Mouse (Mus musculus): ENCODE measurements at regions not wholly inside any gene's neighbourhood (a gene's known extent, or its start where the extent isn't known, plus 50 kb on each side); places are given as distances from the start of the nearest gene placed in this dataset.
A peak's percentile ranks its signal among the peaks of the same experiment; 100 is the strongest.

DNA sequence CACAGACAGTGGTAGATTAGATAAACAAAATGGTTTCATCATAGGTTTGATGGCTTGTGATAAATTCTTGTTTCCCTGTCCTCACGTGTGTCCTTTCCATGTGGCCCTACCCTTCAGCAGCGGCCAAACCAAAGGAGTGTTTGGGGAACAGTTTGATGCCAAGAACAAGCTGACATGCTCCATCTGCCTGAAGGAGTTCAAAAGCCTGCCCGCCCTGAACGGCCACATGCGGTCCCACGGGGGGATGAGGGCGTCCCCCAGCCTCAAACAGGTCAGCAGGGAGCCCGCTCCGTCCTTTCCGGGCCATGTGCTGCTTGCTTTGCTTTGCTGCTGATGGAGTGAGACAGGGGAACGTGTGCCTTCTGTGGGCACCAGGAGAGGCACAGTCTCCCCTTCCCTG is 51.0 kb upstream of the Mrps10 start:
- no peak for DNase-seq (ENCODE audit: low spot score in 2 of 2)

- DNase-seq (ENCODE audit: low spot score in 2 of 2), result no peak
Measured at GRCm38 (mm10) chr17:47313162-47313561, 55.5 kb upstream of the Mrps10 start.

GRCm38 (mm10) chr17:47311272-47311671 is 57.4 kb upstream of the Mrps10 start:
- peak in 1 of 2 experiments; percentile 15 for DNase-seq (ENCODE audit: low spot score in 2 of 2)

GRCm38 (mm10) chr17:47306027-47306761 is 62.5 kb upstream of the Mrps10 start:
- no peak for DNase-seq (ENCODE audit: low spot score in 2 of 2)

- peak; percentile 22 to 28 for DNase-seq (ENCODE audit: low spot score in 2 of 2)
Measured at GRCm38 (mm10) chr17:47304463-47305199, 64.1 kb upstream of the Mrps10 start.

- no peak for DNase-seq (ENCODE audit: low spot score in 2 of 2)
Measured at GRCm38 (mm10) chr17:47303600-47303999, 65.1 kb upstream of the Mrps10 start.

- no peak for DNase-seq (ENCODE audit: low spot score in 2 of 2)
Measured at GRCm38 (mm10) chr17:47298396-47298919, 70.2 kb upstream of the Mrps10 start.

DNA sequence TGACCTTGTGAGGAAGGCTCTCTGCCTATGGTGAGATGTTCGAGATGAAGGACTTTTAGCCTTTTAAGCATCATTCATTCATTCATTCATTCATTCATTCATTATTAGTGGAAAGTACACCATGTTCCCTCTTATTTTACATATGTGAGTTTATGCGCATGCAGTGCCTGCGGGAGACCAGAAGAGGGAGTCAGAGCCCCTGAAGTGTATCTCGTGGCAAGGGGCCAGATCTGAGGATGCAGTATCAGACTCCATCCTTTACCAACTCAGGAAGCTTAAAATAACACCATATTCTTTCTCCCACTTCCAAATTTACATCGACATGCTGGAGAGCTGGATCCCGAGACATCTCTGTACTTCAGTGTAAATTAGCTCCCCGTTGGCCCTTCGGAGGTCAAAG is 70.7 kb upstream of the Mrps10 start:
- DNase-seq (ENCODE audit: low spot score in 2 of 2), result no peak

GRCm38 (mm10) chr17:47296709-47297450 is 71.8 kb upstream of the Mrps10 start:
- no peak for DNase-seq (ENCODE audit: low spot score in 2 of 2)

DNA sequence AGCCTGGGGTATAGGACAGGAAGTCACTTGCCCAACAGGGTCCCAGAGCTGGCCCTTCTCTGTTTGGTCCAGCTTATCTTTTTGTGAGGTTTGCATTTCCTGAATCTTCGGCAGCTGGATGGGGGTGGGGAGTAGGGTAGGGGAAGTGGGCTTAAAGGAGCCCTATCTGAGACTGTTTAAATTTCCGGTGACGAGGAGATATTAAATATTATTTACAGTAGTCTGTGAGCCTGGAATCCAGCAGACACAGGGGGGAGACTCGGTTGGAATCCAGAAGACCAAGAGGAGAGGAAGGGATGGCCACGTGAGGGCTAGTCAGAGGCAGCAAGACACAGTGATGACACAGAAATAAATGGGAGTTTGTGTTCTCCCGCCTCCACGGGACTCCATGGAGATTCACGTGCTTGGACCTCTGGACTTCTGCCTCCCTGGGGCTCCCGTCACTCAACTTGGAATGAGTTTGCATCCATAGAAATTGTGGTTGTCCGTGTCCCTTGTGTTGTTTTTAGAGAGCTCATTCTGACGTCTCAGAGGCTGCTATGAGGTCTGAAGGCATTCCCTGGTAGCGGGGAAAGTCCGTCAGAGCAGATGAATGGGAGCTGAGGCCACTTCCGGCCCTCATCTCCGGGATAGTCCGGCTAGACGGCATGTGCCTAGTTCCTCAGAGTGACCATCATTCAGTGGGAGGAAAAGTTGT is 73.2 kb upstream of the Mrps10 start:
- DNase-seq (ENCODE audit: low spot score in 2 of 2), result peak; percentile 62 to 72

- peak; percentile 84 to 86 for DNase-seq (ENCODE audit: low spot score in 2 of 2)
Measured at GRCm38 (mm10) chr17:47294091-47294534, 74.6 kb upstream of the Mrps10 start.

GRCm38 (mm10) chr17:47293178-47293577 is 75.5 kb upstream of the Mrps10 start:
- DNase-seq (ENCODE audit: low spot score in 2 of 2), result no peak

DNA sequence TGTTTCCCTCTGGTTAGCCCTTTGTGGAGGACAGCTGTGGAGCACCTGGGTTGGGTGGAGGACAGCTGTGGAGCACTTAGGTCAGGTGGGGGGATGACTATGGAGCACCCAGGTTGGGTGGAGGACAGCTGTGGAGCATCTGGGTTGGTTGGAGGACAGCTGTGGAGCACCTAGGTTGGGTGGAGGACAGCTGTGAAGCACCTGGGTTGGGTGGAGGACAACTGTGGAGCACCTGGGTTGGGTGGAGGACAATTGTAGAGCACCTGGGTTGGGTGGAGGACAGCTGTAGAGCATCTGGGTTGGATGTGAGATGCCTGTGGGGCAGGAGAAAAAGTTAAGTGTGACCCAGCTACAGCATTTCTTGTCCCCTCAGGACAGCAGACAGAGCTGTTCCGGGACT is 77.1 kb upstream of the Mrps10 start:
- no peak for DNase-seq (ENCODE audit: low spot score in 2 of 2)

GRCm38 (mm10) chr17:47285616-47286015 is 83.1 kb upstream of the Mrps10 start:
- DNase-seq (ENCODE audit: low spot score in 2 of 2), result no peak

DNA sequence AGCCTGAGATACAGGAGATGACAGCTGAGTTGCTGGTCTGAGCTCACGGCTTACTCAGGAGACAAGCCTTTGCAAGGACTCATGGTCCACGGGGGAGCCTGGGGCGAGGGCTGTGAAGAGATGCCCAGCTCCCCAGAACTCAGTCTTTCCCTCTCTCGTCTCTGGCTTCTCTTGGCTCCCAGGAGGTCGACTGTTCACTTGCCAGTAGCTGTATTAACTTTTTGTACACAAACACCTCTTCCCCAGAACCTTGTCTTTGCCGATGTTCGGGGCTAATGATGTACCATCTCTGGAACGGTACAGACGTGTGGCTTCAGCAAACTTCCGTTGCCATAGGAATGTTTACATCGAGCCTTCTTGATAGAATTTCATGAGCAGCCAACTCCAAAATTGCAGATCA is 84.5 kb upstream of the Mrps10 start:
- DNase-seq (ENCODE audit: low spot score in 2 of 2), result no peak

DNA sequence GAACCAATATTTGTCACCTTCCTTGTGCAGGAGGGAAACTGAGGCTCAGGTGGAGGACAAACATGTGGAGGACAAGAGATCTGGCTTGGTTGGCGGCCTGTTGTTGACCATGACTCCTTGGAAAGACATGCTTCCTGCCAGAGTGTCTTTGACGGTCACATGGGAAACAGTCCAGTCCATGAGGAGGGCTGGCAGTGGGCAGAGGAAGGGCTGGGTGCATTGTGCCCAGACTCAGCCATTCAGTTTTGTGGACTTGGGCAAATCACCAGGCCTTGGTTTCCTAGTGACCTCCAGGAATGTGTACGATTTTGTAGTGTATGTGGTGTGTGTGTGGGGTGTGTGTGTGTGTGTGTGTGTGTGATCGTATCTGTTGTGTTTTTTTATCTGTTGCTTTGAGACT is 85.5 kb upstream of the Mrps10 start:
- DNase-seq (ENCODE audit: low spot score in 2 of 2), result no peak

DNA sequence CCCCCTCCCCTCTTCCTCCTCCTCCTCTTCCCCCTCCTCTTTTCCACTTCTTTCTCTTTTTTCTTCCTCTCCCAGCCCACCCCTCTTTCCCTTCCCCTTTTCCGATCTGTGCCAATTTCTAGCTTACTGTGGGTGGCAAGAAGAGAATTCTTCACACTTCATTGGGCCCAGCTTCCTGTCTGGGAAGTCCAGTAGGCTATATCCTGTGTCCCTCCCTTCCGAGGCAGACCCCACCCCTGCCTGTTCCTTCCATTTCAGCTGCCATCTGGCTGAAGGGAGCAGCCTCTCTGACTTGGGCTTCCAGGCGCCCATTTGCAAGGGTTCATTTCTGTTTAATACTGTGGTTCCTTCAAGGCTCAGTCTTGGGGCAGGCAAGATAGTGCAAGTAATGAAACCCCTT is 86.2 kb upstream of the Mrps10 start:
- no peak for DNase-seq (ENCODE audit: low spot score in 2 of 2)

DNA sequence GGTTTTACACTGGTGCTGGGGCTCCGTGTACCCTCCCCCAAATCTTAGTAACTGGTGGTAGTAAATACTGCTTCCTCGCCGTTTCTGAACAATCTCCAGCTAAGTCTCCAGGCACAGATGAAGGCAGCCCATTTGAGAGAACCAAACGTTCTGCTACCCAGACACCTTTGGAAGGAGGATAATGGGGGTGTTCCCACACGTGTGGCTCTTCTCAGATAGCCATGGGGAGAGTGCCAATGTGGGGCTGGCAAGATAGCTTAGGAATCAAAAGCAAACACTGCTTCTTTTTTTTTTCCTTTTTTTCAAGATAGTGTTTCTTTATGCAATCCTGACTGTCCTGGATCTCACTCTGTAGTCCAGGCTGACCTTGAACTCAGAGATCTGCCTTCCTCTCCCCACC is 90.8 kb upstream of the Mrps10 start:
- DNase-seq (ENCODE audit: low spot score in 2 of 2), result no peak

DNA sequence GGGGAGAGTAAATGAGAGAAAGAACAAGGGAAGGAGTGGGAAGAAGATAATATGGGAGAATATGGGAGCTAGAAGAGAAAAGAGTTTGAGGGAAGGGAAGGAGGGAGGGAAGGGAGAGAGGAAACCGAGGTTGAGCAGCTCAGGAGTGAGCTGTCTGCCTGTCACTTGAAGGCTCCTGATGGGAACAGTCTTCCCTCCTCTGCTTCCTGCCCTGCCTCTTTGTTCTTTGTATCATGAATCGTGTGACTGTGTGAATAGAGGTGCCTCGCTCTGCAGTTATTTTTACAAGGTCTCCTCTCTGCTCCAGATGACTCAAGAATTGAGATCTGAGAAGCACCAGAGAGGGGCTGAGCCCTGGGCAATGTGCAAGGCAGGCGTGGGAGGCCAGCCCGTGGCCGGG is 92.0 kb upstream of the Mrps10 start:
- DNase-seq (ENCODE audit: low spot score in 2 of 2), result no peak

DNA sequence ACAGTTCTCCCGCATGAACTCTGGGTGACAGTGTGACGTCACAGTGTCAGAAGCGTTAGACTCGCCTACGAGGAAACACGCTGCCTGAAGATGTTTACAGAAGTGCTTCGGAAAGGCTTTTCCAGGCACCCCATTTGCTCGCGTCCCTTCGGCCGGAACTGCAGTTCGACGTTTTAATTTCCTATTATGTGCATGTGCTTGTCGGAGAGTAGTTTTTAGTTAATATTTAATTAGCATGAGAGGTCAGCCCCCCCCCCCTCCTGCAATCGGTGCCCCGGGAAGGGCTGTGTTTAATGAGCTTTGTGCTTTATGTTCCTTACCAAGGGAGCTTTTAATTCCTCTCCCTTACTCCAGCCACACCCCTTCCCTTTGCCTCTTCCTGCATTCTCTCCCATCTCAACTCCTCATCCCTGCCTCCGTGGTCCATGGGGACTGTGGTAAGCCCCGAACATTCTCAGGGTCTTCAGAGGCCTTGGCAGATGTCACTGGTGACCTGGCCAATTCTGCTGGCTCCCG is 92.8 kb upstream of the Mrps10 start:
- DNase-seq (ENCODE audit: low spot score in 2 of 2), result no peak

DNA sequence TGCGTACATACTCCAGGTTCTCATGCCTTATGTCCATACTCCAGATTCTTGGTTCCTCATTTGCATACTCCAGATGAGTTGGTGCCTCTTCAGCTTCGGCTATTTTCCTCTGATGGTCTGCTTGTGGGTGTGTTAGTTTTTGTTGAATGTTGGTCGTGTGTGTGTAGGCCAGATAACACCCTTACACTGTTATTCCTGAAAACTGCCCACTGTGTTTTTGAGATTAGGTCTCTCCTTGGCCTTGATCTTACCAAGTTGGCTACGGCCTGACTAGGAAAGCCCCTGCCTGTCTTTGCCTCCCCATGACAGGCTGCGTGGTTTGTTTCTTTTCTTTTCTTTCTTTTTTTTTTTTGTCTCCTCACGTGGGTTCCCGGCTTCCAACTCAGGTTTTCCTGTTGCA is 95.4 kb upstream of the Mrps10 start:
- no peak for DNase-seq (ENCODE audit: low spot score in 2 of 2)

Data from heart, adult 9 months (tissue).